Mouse (Mus musculus) bone marrow macrophage, adult 2 months (primary cell): ENCODE results near the gene Epha4. TPM values are rescaled to one million over a fixed set of nuclear protein-coding genes. Genes with fewer than 3 reads are reported as not detected.

ENCODE experiments used
- H3K27ac ChIP-seq: 2 replicates; pipeline ENCODE4 v1.5.1; 2012; ENCODE audit warnings: low read depth, low read length; ENCODE audit not compliant: insufficient read depth
- H3K4me1 ChIP-seq: 2 replicates; pipeline ENCODE4 v1.6.1; 2012; ENCODE audit warnings: low read length; ENCODE audit not compliant: control insufficient read depth, insufficient read depth
- H3K4me3 ChIP-seq: 2 replicates; pipeline ENCODE4 v1.5.1; 2012; ENCODE audit warnings: mild to moderate bottlenecking, low read length, moderate library complexity; ENCODE audit not compliant: insufficient read depth
- CTCF ChIP-seq: IDR thresholded peaks from 2 replicates; pipeline ENCODE4 v1.5.1; 2012; ENCODE audit warnings: low read depth, mild to moderate bottlenecking, low read length, moderate library complexity
- POLR2A ChIP-seq: IDR thresholded peaks from 2 replicates; pipeline ENCODE4 v1.6.1; 2012; ENCODE audit warnings: mild to moderate bottlenecking, low read depth, low read length, borderline replicate concordance
- polyA plus RNA-seq: library from polyadenylated mRNA; stranded (reverse); fragments of >200 nt; gene quantifications from 2 replicates; pipeline ENCODE4 v1.2.4, GENCODE M21; 2012; ENCODE audit not compliant: missing spikeins, insufficient read depth, insufficient read length

The Epha4 gene
- 0.17 TPM in 1 of 2 replicates, not detected in the other for polyA plus RNA-seq

- H3K4me3 ChIP-seq = peak within 1 kb of the TSS; percentile 33
- H3K27ac ChIP-seq = no peak within 1 kb of the TSS
- TF ChIP-seq POLR2A = no peak
- no peak for TF ChIP-seq CTCF
- H3K4me1 ChIP-seq = no peaks in the 10 kb centered on the region
These were observed at the start of gene Epha4 for GRCm38 (mm10) chr1:77514963-77515650. Gene Epha4 (minus strand): TSS chr1:77515088.

GRCm38 (mm10) chr1:77556199-77556598 is 41.3 kb upstream of the Epha4 start:
- H3K27ac ChIP-seq = no peak overlapping the region
- TF ChIP-seq POLR2A (no peak), CTCF (no peak)
- H3K4me3 ChIP-seq = no peak overlapping the region
- no peaks in the 10 kb centered on the region for H3K4me1 ChIP-seq

- Histone ChIP-seq H3K4me3 (no peak overlapping the region), H3K4me1 (no peaks in the 10 kb centered on the region), H3K27ac (no peak overlapping the region)
- TF ChIP-seq POLR2A (no peak), CTCF (no peak)
These were observed 37.0 kb upstream of the Epha4 start for GRCm38 (mm10) chr1:77551927-77552326.

DNA sequence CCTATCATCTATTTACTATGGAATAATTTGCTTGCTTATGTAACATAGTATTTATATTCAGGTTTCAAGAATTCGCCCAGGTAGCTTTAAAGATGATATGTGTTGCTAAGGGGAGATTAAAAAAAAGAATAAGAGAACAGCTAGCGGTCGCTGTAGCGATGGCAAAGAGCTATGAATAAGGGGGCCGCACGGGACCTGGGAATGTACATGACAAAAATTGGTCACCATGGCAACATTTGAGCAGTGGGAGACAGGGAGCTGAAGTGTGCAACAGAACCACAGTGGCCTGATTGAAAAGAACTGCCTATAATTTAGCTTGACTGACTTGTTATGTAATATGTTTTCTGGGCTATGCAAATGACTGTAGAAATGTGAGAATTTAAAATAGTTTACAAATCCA is 30.8 kb upstream of the Epha4 start:
- TF ChIP-seq POLR2A (no peak), CTCF (no peak)
- Histone ChIP-seq H3K27ac (no peak overlapping the region), H3K4me1 (no peaks in the 10 kb centered on the region), H3K4me3 (no peak overlapping the region)

GRCm38 (mm10) chr1:77545035-77545434 is 30.1 kb upstream of the Epha4 start:
- H3K4me3 ChIP-seq = no peak overlapping the region
- H3K4me1 ChIP-seq = no peaks in the 10 kb centered on the region
- TF ChIP-seq POLR2A (no peak), CTCF (no peak)
- H3K27ac ChIP-seq = no peak overlapping the region

DNA sequence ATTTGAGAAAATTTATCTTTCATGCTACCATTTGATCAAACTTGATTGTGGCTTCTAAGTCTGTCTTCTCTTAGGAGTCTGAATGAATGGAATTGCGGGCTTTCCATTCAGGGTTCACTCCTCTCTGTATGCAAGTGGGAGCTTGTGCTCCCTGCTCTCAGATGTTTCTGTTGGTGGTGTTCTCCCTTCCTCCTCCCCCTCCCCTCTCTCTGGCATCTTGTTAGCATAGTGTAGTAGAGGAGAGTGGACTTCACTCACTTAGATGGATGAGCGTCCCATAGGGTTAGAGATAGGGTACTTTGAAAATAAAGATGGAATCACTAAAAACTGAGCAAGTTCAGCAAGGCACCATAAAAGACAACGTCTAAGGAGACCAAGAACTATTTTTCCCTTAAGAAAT is 29.4 kb upstream of the Epha4 start:
- TF ChIP-seq CTCF = no peak
- no peak for TF ChIP-seq POLR2A
- H3K4me3 ChIP-seq = no peak overlapping the region
- no peak overlapping the region for H3K27ac ChIP-seq
- H3K4me1 ChIP-seq = no peaks in the 10 kb centered on the region

GRCm38 (mm10) chr1:77539945-77540344 is 25.1 kb upstream of the Epha4 start:
- Histone ChIP-seq H3K4me1 (no peaks in the 10 kb centered on the region), H3K27ac (no peak overlapping the region), H3K4me3 (no peak overlapping the region)
- TF ChIP-seq CTCF = no peak

GRCm38 (mm10) chr1:77538559-77538958 is 23.7 kb upstream of the Epha4 start:
- TF ChIP-seq POLR2A (no peak), CTCF (no peak)
- Histone ChIP-seq H3K4me1 (no peaks in the 10 kb centered on the region), H3K27ac (no peak overlapping the region), H3K4me3 (no peak overlapping the region)

- Histone ChIP-seq H3K27ac (no peak overlapping the region), H3K4me3 (no peak overlapping the region), H3K4me1 (no peaks in the 10 kb centered on the region)
- no peak for TF ChIP-seq CTCF
- TF ChIP-seq POLR2A = no peak
These were observed 21.0 kb upstream of the Epha4 start for GRCm38 (mm10) chr1:77535905-77536304.

DNA sequence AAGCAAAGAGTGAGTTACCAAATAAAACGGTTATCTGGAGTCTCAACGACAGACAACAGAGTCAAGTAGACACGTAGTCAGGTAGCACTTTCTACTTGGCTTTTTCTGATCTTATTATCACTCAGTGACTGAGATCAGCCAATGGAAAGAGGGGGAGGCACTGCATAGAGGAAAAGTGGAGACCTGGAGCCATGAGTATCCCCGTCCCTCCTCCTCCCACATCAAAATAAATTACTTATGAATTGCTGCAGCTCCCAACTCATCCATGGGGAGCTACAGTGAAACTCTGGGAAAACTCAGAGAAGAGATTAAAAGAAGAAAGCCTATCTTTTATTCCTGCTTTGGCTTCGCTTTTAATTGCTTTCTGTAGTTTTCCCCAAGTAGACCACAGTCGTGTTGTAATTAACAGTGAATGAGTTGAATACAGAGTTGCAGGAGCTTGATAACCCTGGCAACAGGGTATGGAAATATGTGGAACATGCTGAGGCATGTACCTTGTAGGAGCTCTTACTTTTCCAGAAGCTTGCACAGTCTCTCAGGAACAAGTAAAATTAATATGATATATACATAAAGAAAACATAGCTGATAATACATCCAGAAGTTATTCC is 17.8 kb upstream of the Epha4 start:
- H3K27ac ChIP-seq = no peak overlapping the region
- no peak overlapping the region for H3K4me3 ChIP-seq
- TF ChIP-seq CTCF (no peak), POLR2A (no peak)
- H3K4me1 ChIP-seq = no peaks in the 10 kb centered on the region

- H3K4me3 ChIP-seq = no peak overlapping the region
- TF ChIP-seq CTCF = no peak
- TF ChIP-seq POLR2A = no peak
- no peak overlapping the region for H3K27ac ChIP-seq
- H3K4me1 ChIP-seq = no peaks in the 10 kb centered on the region
These were observed 17.2 kb upstream of the Epha4 start for GRCm38 (mm10) chr1:77531934-77532575.
